8 mouse cellular contexts compared by ENCODE assay signal in genomic region chr2:28205870-28206421, GRCm38 (mm10). TPM values are rescaled to one million over a fixed set of nuclear protein-coding genes. Genes with fewer than 3 reads are reported as not detected.
DNase-seq lines count a peak whose midpoint lies in the region; ATAC-seq lines count a peak whose summit lies in the region.

No protein-coding gene starts in this region.

- WGBS in liver, embryonic 12.5 days (ENCODE audit: insufficient replicate concordance) = 2% methylated on average over 50 of the region's 51 CpGs
- under 1% methylated on average over 50 of the region's 51 CpGs for WGBS in neural tube, embryonic 15.5 days

- intact Hi-C loops in heart, postnatal 10 days (cut with DNase I) = no loop called here
- intact Hi-C loops in left cerebral cortex, postnatal 14 days (cut with DNase I) = loop anchor here (2.0 to 10.0 kb wide), 2 partner anchors 169 to 431 kb away; no protein-coding TSS in a partner anchor

- H3K27me3 ChIP-seq in liver, embryonic 12.5 days (replicated peaks) = peaks cover 95% of the 10 kb centered on the region
- H3K27me3 ChIP-seq in neural tube, embryonic 15.5 days (replicated peaks) = no peaks in the 10 kb centered on the region

- H3K27ac ChIP-seq in liver, embryonic 12.5 days = no peak overlapping the region
- H3K27ac ChIP-seq in neural tube, embryonic 15.5 days (replicated peaks) = peak overlapping the region; percentile 75

- peaks cover 24% of the 10 kb centered on the region for H3K4me1 ChIP-seq in liver, embryonic 12.5 days
- peaks cover 62% of the 10 kb centered on the region for H3K4me1 ChIP-seq in neural tube, embryonic 15.5 days

- no peaks in the 10 kb centered on the region for H3K36me3 ChIP-seq in liver, embryonic 12.5 days
- H3K36me3 ChIP-seq in neural tube, embryonic 15.5 days = no peaks in the 10 kb centered on the region; the same call in 1 of the 2 replicates

- peak; percentile 12 for DNase-seq in thymus, postnatal 4 days
- DNase-seq in thymus, postnatal 25 days = no peak
- peak; percentile 68 for DNase-seq in embryo, embryonic 11 days
- DNase-seq in heart, postnatal 10 days = peak; percentile 16 to 27
- DNase-seq in frontal cortex, postnatal 14 days (ENCODE audit: low spot score in 2 of 2) = no peak
- no peak for DNase-seq in left cerebral cortex, postnatal 14 days (ENCODE audit: low spot score in 2 of 2)

- peak overlapping the region; percentile 74 for H3K4me2 ChIP-seq in liver, embryonic 12.5 days
- H3K4me2 ChIP-seq in neural tube, embryonic 15.5 days = peak overlapping the region; percentile 96

- ATAC-seq in liver, embryonic 12.5 days = no peak
- peak; percentile 11; the same call in 1 of the 2 replicates for ATAC-seq in neural tube, embryonic 15.5 days (ENCODE audit: low FRiP score)

- H3K9me3 ChIP-seq in liver, embryonic 12.5 days (replicated peaks) = no peaks in the 10 kb centered on the region
- H3K9me3 ChIP-seq in neural tube, embryonic 15.5 days (replicated peaks) = no peaks in the 10 kb centered on the region

- H3K9ac ChIP-seq in liver, embryonic 12.5 days = peak overlapping the region; percentile 53
- H3K9ac ChIP-seq in neural tube, embryonic 15.5 days (replicated peaks) = peak overlapping the region; percentile 85

- H3K4me3 ChIP-seq in liver, embryonic 12.5 days = peak overlapping the region; percentile 60
- H3K4me3 ChIP-seq in neural tube, embryonic 15.5 days (replicated peaks) = peak overlapping the region; percentile 67

RNA-seq across cellular contexts. Expression of gene Olfm1, which starts 13.2 kb away (rescaled TPM):
- total RNA-seq in heart, postnatal 10 days (2021) = 1 to 10 TPM; 7.7 to 9.4 TPM
- 2.9 and 3.3 TPM in 2 replicates for polyA plus RNA-seq in liver, embryonic 12.5 days (2016; fragmentation: Nextera tagmentation; extraction: Ambion mirVana)
- polyA plus RNA-seq in neural tube, embryonic 15.5 days (2015; fragmentation: Nextera tagmentation; extraction: Ambion mirVana) = 296 and 363 TPM in 2 replicates
- total RNA-seq in left cerebral cortex, postnatal 14 days (2021) = 1,000 to 10,000 TPM; 1,332 to 1,338 TPM

Comparison
In these comparisons a context has a peak if more than half of its experiments do, and no peak if none do; other contexts are left out.
1. DNase-seq: peak in thymus, postnatal 4 days (single experiment), embryo, embryonic 11 days (single experiment) and heart, postnatal 10 days (2 of 2); none in thymus, postnatal 25 days (single experiment), frontal cortex, postnatal 14 days (0 of 2) and left cerebral cortex, postnatal 14 days (0 of 2).
2. RNA of gene Olfm1, which starts 13.2 kb away (total RNA-seq): 1,332 to 1,338 TPM in left cerebral cortex, postnatal 14 days; 7.7 to 9.4 TPM in heart, postnatal 10 days; every median in the first group is over 100 times any median in the second.